20 mouse cellular contexts compared by ENCODE assay signal in genomic region chr13:91476596-91477100, GRCm38 (mm10). TPM values are rescaled to one million over a fixed set of nuclear protein-coding genes. Genes with fewer than 3 reads are reported as not detected.
DNase-seq lines count a peak whose midpoint lies in the region; ATAC-seq and TF ChIP-seq lines count a peak whose summit lies in the region.
"Had no signal": no experiment of that assay in that cellular context is flagged by ENCODE, and none has a peak within 500 bp of the region (broad histone marks: within the 10 kb centered on the region; RNA-seq: fewer than 3 reads in every experiment).

No protein-coding gene starts in this region.

- no peak for TF ChIP-seq POLR2A in MEL (IDR thresholded peaks at IDR 0.05; ENCODE audit: control insufficient read depth in 1 of 2, insufficient read depth in 1 of 2, low read depth in 1 of 2, low read length in 2 of 2, poor library complexity in 1 of 2)
- no peak for TF ChIP-seq POLR2A in cerebellum, adult 2 months (IDR thresholded peaks at IDR 0.05; ENCODE audit: borderline replicate concordance, insufficient read depth, low read length)

- H3K9me3 ChIP-seq in MEL (replicated peaks; ENCODE audit: insufficient read depth, low read length), result no peaks in the 10 kb centered on the region
- H3K9me3 ChIP-seq in liver, postnatal 0 days (ENCODE audit: low read length), result 0 out of 2 replicates have a peak, but pooled peaks cover 4% of the 10 kb centered on the region
- H3K9me3 ChIP-seq: embryonic facial prominence, embryonic 12.5 days; forebrain, embryonic 15.5 days; heart, embryonic 10.5 days; hindbrain, embryonic 13.5 days had no signal

- no peak overlapping the region for H3K4me3 ChIP-seq in MEL (ENCODE audit: control insufficient read depth in 1 of 2, insufficient read depth in 1 of 2, low read depth in 2 of 2, low read length in 2 of 2)
- no peak overlapping the region for H3K4me3 ChIP-seq in liver, postnatal 0 days (ENCODE audit: low read depth, low read length)
- H3K4me3 ChIP-seq in cerebellum, adult 2 months (replicated peaks; ENCODE audit: insufficient read depth, low read depth, low read length), result no peak overlapping the region
- H3K4me3 ChIP-seq: embryonic facial prominence, embryonic 12.5 days; forebrain, embryonic 15.5 days; heart, embryonic 10.5 days; hindbrain, embryonic 13.5 days had no signal

- peaks cover 0 to 12% of the 10 kb centered on the region in 2 experiments; a peak in 2 of 4 replicates for H3K36me3 ChIP-seq in MEL (ENCODE audit: control insufficient read depth in 1 of 2, insufficient read depth in 2 of 2, low read length in 2 of 2)
- H3K36me3 ChIP-seq in liver, postnatal 0 days (replicated peaks; ENCODE audit: insufficient read depth, low read length), result no peaks in the 10 kb centered on the region
- H3K36me3 ChIP-seq: embryonic facial prominence, embryonic 12.5 days; forebrain, embryonic 15.5 days; heart, embryonic 10.5 days; hindbrain, embryonic 13.5 days had no signal

- peak; percentile 13 for DNase-seq in kidney, adult 11 months
- no peak for DNase-seq in kidney, postnatal 4 days
- DNase-seq in kidney, postnatal 36 days, result peak; percentile 35 to 44
- no peak for DNase-seq in kidney, adult 18-20 months
- peak; percentile 40 for DNase-seq in MEL (ENCODE audit: low read depth, low spot score)
- no peak for DNase-seq in liver, postnatal 0 days
- no peak for DNase-seq in layer of hippocampus, postnatal 25 days (ENCODE audit: extremely low spot score in 1 of 2, low spot score in 1 of 2)
- DNase-seq in cerebellum, adult 2 months, result no peak
- DNase-seq: adrenal gland, adult 2 months; adrenal gland, postnatal 25 days; cerebellum, adult 8-10 months; cerebellum, postnatal 14 days; gastrocnemius, postnatal 10 days; heart, adult 18-20 months; heart, postnatal 14 days had no signal

- H3K4me2 ChIP-seq in liver, postnatal 0 days (ENCODE audit: low read depth, low read length), result no peak overlapping the region
- H3K4me2 ChIP-seq: embryonic facial prominence, embryonic 12.5 days; forebrain, embryonic 15.5 days; hindbrain, embryonic 13.5 days had no signal

- peaks cover 6 to 14% of the 10 kb centered on the region in 2 experiments; a peak in 3 of 4 replicates for H3K4me1 ChIP-seq in MEL (ENCODE audit: control insufficient read depth in 1 of 2, insufficient read depth in 2 of 2, low read length in 2 of 2)
- peaks cover 9% of the 10 kb centered on the region for H3K4me1 ChIP-seq in liver, postnatal 0 days (ENCODE audit: insufficient read depth)
- peaks cover 11% of the 10 kb centered on the region for H3K4me1 ChIP-seq in cerebellum, adult 2 months (ENCODE audit: control insufficient read depth, insufficient read depth, low read length)

- no peak for TF ChIP-seq EP300 in MEL (IDR thresholded peaks at IDR 0.05; ENCODE audit: low read depth in 1 of 2, low read length in 2 of 2)
- 0 out of 2 replicates have a peak, but pooled peaks have one; percentile 37 for TF ChIP-seq EP300 in liver, postnatal 0 days (IDR thresholded peaks at IDR 0.05; ENCODE audit: low read depth)

- no peak for TF ChIP-seq RAD21 in MEL (IDR thresholded peaks at IDR 0.05; ENCODE audit: low read depth, low read length)

- H3K79me2 ChIP-seq in MEL (ENCODE audit: control insufficient read depth, insufficient read depth, low read length, poor library complexity), result peaks cover 8% of the 10 kb centered on the region

- peak; percentile 50 for ATAC-seq in liver, postnatal 0 days

- no peak for TF ChIP-seq CTCF in MEL (IDR thresholded peaks at IDR 0.05 in 2 of 3, conservative IDR thresholded peaks at IDR 0.05 in 1 of 3; ENCODE audit: control insufficient read depth in 1 of 3, insufficient read depth in 1 of 3, low read depth in 2 of 3, low read length in 3 of 3, poor library complexity in 1 of 3, severe bottlenecking in 1 of 3)
- TF ChIP-seq CTCF in liver, postnatal 0 days (IDR thresholded peaks at IDR 0.05; ENCODE audit: low read depth), result no peak
- no peak for TF ChIP-seq CTCF in cerebellum, adult 2 months (IDR thresholded peaks at IDR 0.05; ENCODE audit: borderline replicate concordance, insufficient read depth, low read depth, low read length)

- no peak overlapping the region for H3K27ac ChIP-seq in MEL (ENCODE audit: control insufficient read depth, low read depth, low read length)
- no peak overlapping the region for H3K27ac ChIP-seq in liver, postnatal 0 days (ENCODE audit: low read depth)
- no peak overlapping the region for H3K27ac ChIP-seq in cerebellum, adult 2 months (ENCODE audit: insufficient read depth, low read length)
- H3K27ac ChIP-seq: embryonic facial prominence, embryonic 12.5 days; forebrain, embryonic 15.5 days; heart, embryonic 10.5 days; hindbrain, embryonic 13.5 days had no signal

- no peaks in the 10 kb centered on the region for H3K27me3 ChIP-seq in MEL (ENCODE audit: control insufficient read depth in 1 of 2, insufficient read depth in 2 of 2, low read length in 2 of 2)
- H3K27me3 ChIP-seq in liver, postnatal 0 days (ENCODE audit: insufficient read depth, low read length), result no peaks in the 10 kb centered on the region
- H3K27me3 ChIP-seq in cerebellum, adult 2 months (ENCODE audit: control insufficient read depth, insufficient read depth, low read length), result no peaks in the 10 kb centered on the region
- H3K27me3 ChIP-seq: CH12.LX; embryonic facial prominence, embryonic 12.5 days; forebrain, embryonic 15.5 days; hindbrain, embryonic 13.5 days had no signal

- H3K9ac ChIP-seq in MEL (ENCODE audit: control insufficient read depth, low read depth, low read length, poor library complexity, severe bottlenecking), result no peak overlapping the region
- no peak overlapping the region for H3K9ac ChIP-seq in liver, postnatal 0 days (replicated peaks)
- H3K9ac ChIP-seq: embryonic facial prominence, embryonic 12.5 days; forebrain, embryonic 15.5 days; hindbrain, embryonic 13.5 days had no signal

- 91% methylated on average over 1 of the region's 1 CpGs for WGBS in liver, postnatal 0 days (ENCODE audit: insufficient replicate concordance)
- 98% methylated on average over 1 of the region's 1 CpGs for WGBS in cerebellum, adult 2 months

TF ChIP-seq in MEL, 35 proteins besides CTCF, POLR2A, EP300 and RAD21:
- TF ChIP-seq TAL1 (IDR thresholded peaks at IDR 0.05; ENCODE audit: low read length), result peak; percentile 47
- no peak for TF ChIP-seq USF2 (IDR thresholded peaks at IDR 0.05; ENCODE audit: borderline replicate concordance in 1 of 2, insufficient read depth in 1 of 2, low read depth in 1 of 2, low read length in 2 of 2)
- no peak for TF ChIP-seq UBTF (IDR thresholded peaks at IDR 0.05; ENCODE audit: borderline replicate concordance, insufficient read depth, low read depth, low read length)

RNA-seq across cellular contexts. Expression of gene Ssbp2, which starts 16.6 kb away (rescaled TPM):
- total RNA-seq in MEL (2012; rRNA removed), result 12.6 and 14.3 TPM in 2 replicates
- 10 to 100 TPM in 1 of 2 experiments, not detected in 1; 38.4 TPM for polyA plus RNA-seq in MEL (2012; ENCODE audit: insufficient read depth in 1 of 2, insufficient read length in 2 of 2, low read depth in 1 of 2, low replicate concordance in 2 of 2, missing spikeins in 1 of 2)
- polyA plus RNA-seq in liver, postnatal 0 days (2015; fragmentation: Nextera tagmentation; extraction: Ambion mirVana), result 18.8 and 21.6 TPM in 2 replicates
- 100 to 1,000 TPM; 102 to 121 TPM for total RNA-seq in layer of hippocampus, postnatal 25 days (2021)
- polyA plus RNA-seq in cerebellum, adult 2 months (2012; rRNA removed), result 73.0 and 75.2 TPM in 2 replicates

Comparison
In these comparisons a context has a peak if more than half of its experiments do, and no peak if none do; other contexts are left out.
1. DNase-seq: peak in kidney, adult 11 months (single experiment), kidney, postnatal 36 days (2 of 2) and MEL (single experiment); none in kidney, postnatal 4 days (0 of 2), kidney, adult 18-20 months (single experiment), liver, postnatal 0 days (single experiment), layer of hippocampus, postnatal 25 days (0 of 2) and cerebellum, adult 2 months (0 of 2).